8 mouse cellular contexts compared by ENCODE assay signal in genomic region chr6:115675508-115676336, GRCm38 (mm10). TPM values are rescaled to one million over a fixed set of nuclear protein-coding genes. Genes with fewer than 3 reads are reported as not detected.
DNase-seq lines count a peak whose midpoint lies in the region; ATAC-seq and TF ChIP-seq lines count a peak whose summit lies in the region.

No protein-coding gene starts in this region.

- WGBS in forebrain, embryonic 16.5 days: under 1% methylated on average over 53 of the region's 53 CpGs
- WGBS in lung, adult 2 months: under 1% methylated on average over 53 of the region's 53 CpGs
- WGBS in neural tube, embryonic 15.5 days: under 1% methylated on average over 52 of the region's 53 CpGs

- H3K4me2 ChIP-seq in forebrain, embryonic 16.5 days (ENCODE audit: low read length): peak overlapping the region; percentile 67
- peak overlapping the region; percentile 70 for H3K4me2 ChIP-seq in neural tube, embryonic 15.5 days

- peaks cover 14% of the 10 kb centered on the region for H3K36me3 ChIP-seq in G1E (replicated peaks)
- no peaks in the 10 kb centered on the region for H3K36me3 ChIP-seq in forebrain, embryonic 16.5 days (ENCODE audit: control insufficient read depth, insufficient read depth)
- no peaks in the 10 kb centered on the region for H3K36me3 ChIP-seq in neural tube, embryonic 15.5 days

- DNase-seq in G1E (ENCODE audit: low spot score): peak; percentile 39
- DNase-seq in cerebellum, adult 18-20 months: peak; percentile 69 to 84
- DNase-seq in heart, postnatal 25 days (ENCODE audit: low spot score): peak; percentile 60
- DNase-seq in layer of hippocampus, adult 18-20 months (ENCODE audit: low spot score in 2 of 2): peak; percentile 55 to 69
- DNase-seq in lung, adult 2 months: peak; percentile 84
- DNase-seq in thymus, postnatal 0 days (ENCODE audit: low spot score): peak; percentile 38

- intact Hi-C loops in heart, postnatal 25 days (cut with DNase I): loop anchor here (2.0 to 5.0 kb wide), 4 partner anchors 21 to 73 kb away; partner anchors contain the start of gene Mkrn2

- TF ChIP-seq CTCF in G1E (IDR thresholded peaks at IDR 0.05; ENCODE audit: low read depth, low read length): no peak
- no peak for TF ChIP-seq CTCF in lung, adult 2 months (IDR thresholded peaks at IDR 0.05; ENCODE audit: insufficient read depth, low read length)

- ATAC-seq in G1E (ENCODE audit: extremely low read depth, insufficient number of reproducible peaks, low FRiP score, poor library complexity, severe bottlenecking): 0 out of 2 replicates have a peak, but pooled peaks have one; percentile 9
- ATAC-seq in forebrain, embryonic 16.5 days: peak; percentile 52
- ATAC-seq in neural tube, embryonic 15.5 days (ENCODE audit: low FRiP score): peak; percentile 64

- H3K27ac ChIP-seq in forebrain, embryonic 16.5 days (ENCODE audit: low read length): peak overlapping the region; percentile 99
- H3K27ac ChIP-seq in neural tube, embryonic 15.5 days (replicated peaks): peak overlapping the region; percentile 100

- H3K9me3 ChIP-seq in G1E (replicated peaks): no peaks in the 10 kb centered on the region
- no peaks in the 10 kb centered on the region for H3K9me3 ChIP-seq in forebrain, embryonic 16.5 days (ENCODE audit: control insufficient read depth, low read length)
- no peaks in the 10 kb centered on the region for H3K9me3 ChIP-seq in neural tube, embryonic 15.5 days (replicated peaks)

- no peak for TF ChIP-seq POLR2A in lung, adult 2 months (IDR thresholded peaks at IDR 0.05; ENCODE audit: borderline replicate concordance, extremely low read depth, low read depth, low read length)

- H3K4me1 ChIP-seq in G1E (ENCODE audit: insufficient read depth, low read depth, low read length): peaks cover 35% of the 10 kb centered on the region
- peaks cover 19% of the 10 kb centered on the region for H3K4me1 ChIP-seq in forebrain, embryonic 16.5 days (replicated peaks; ENCODE audit: control insufficient read depth, insufficient read depth, low read length)
- peaks cover 15% of the 10 kb centered on the region for H3K4me1 ChIP-seq in lung, adult 2 months (ENCODE audit: control insufficient read depth, insufficient read depth, low read length)
- peaks cover 32% of the 10 kb centered on the region for H3K4me1 ChIP-seq in neural tube, embryonic 15.5 days

- H3K27me3 ChIP-seq in G1E (ENCODE audit: insufficient read depth, low read length): no peaks in the 10 kb centered on the region
- no peaks in the 10 kb centered on the region for H3K27me3 ChIP-seq in forebrain, embryonic 16.5 days (replicated peaks; ENCODE audit: control insufficient read depth, insufficient read depth, low read length)
- no peaks in the 10 kb centered on the region for H3K27me3 ChIP-seq in neural tube, embryonic 15.5 days (replicated peaks)

- H3K4me3 ChIP-seq in G1E (ENCODE audit: low read depth, low read length): peak overlapping the region; percentile 99
- peak overlapping the region; percentile 96 for H3K4me3 ChIP-seq in forebrain, embryonic 16.5 days (replicated peaks; ENCODE audit: low read length)
- peak overlapping the region; percentile 98 for H3K4me3 ChIP-seq in lung, adult 2 months (replicated peaks; ENCODE audit: extremely low read depth, low read depth, low read length)
- peak overlapping the region; percentile 95 for H3K4me3 ChIP-seq in neural tube, embryonic 15.5 days (replicated peaks)

- peak overlapping the region; percentile 100 for H3K9ac ChIP-seq in forebrain, embryonic 16.5 days (replicated peaks; ENCODE audit: low read depth, low read length)
- peak overlapping the region; percentile 100 for H3K9ac ChIP-seq in neural tube, embryonic 15.5 days (replicated peaks)

RNA-seq across cellular contexts. Expression of gene Raf1, which starts 0.7 kb away (rescaled TPM):
- 75.5 and 78.1 TPM in 2 replicates for total RNA-seq in G1E (2014; fragmentation: Nextera tagmentation)
- total RNA-seq in G1E (2017): 53.0 and 56.9 TPM in 2 replicates
- polyA plus RNA-seq in G1E (2012): 14.6 and 20.9 TPM in 2 replicates
- 158 and 160 TPM in 2 replicates for polyA plus RNA-seq in forebrain, embryonic 16.5 days (2015; fragmentation: Nextera tagmentation; extraction: Ambion mirVana)
- total RNA-seq in heart, postnatal 25 days (2021): 100 to 1,000 TPM in 1 of 2 experiments, 10 to 100 TPM in 1; 98.8 to 100 TPM
- total RNA-seq in layer of hippocampus, adult 18-20 months (2021): 10 to 100 TPM; 78.5 to 79.3 TPM
- polyA plus RNA-seq in lung, adult 2 months (2012; rRNA removed): 98.6 and 131 TPM in 2 replicates
- 116 and 125 TPM in 2 replicates for polyA plus RNA-seq in neural tube, embryonic 15.5 days (2015; fragmentation: Nextera tagmentation; extraction: Ambion mirVana)
- polyA plus RNA-seq in thymus, postnatal 0 days (2015; fragmentation: Nextera tagmentation; extraction: Ambion mirVana): 61.5 and 67.0 TPM in 2 replicates

Comparison
In these comparisons a context has a peak if more than half of its experiments do, and no peak if none do; other contexts are left out.
1. Peak in every context shown above with its lines: DNase-seq, ATAC-seq, H3K4me3 ChIP-seq and H3K27ac ChIP-seq.
2. ATAC-seq: peak in every context shown above with its lines; median percentile 64 in neural tube, embryonic 15.5 days; 52 in forebrain, embryonic 16.5 days; 9 in G1E.